Mouse (Mus musculus): ENCODE measurements around the gene Aven. TPM values are rescaled to one million over a fixed set of nuclear protein-coding genes. Genes with fewer than 3 reads are reported as not detected.

The Aven gene
- polyA plus RNA-seq, 1 experiment = 10.8 TPM

GRCm38 (mm10) chr2:112460557-112460956 lies 32.2 kb upstream of the Aven start:
- Histone ChIP-seq H3K27ac (ENCODE audit: insufficient read depth, low read length) (no peak overlapping the region), H3K4me1 (ENCODE audit: control insufficient read depth, insufficient read depth, low read length) (no peaks in the 10 kb centered on the region), H3K4me3 (ENCODE audit: insufficient read depth, low read length) (no peak overlapping the region)
- TF ChIP-seq POLR2A (IDR thresholded peaks at IDR 0.05; ENCODE audit: extremely low read depth, insufficient read depth, low read length) (no peak), CTCF (IDR thresholded peaks at IDR 0.05; ENCODE audit: extremely low read depth, insufficient read depth, low read length) (no peak)

GRCm38 (mm10) chr2:112469542-112469941 lies 23.2 kb upstream of the Aven start:
- Histone ChIP-seq H3K4me3 (ENCODE audit: insufficient read depth, low read length) (no peak overlapping the region), H3K4me1 (ENCODE audit: control insufficient read depth, insufficient read depth, low read length) (peaks cover 7% of the 10 kb centered on the region; the same call in 1 of the 2 replicates), H3K27ac (ENCODE audit: insufficient read depth, low read length) (no peak overlapping the region)
- TF ChIP-seq POLR2A (IDR thresholded peaks at IDR 0.05; ENCODE audit: extremely low read depth, insufficient read depth, low read length) (no peak), CTCF (IDR thresholded peaks at IDR 0.05; ENCODE audit: extremely low read depth, insufficient read depth, low read length) (no peak)

GRCm38 (mm10) chr2:112470961-112471381 lies 21.8 kb upstream of the Aven start:
- no peak overlapping the region for H3K4me3 ChIP-seq (ENCODE audit: insufficient read depth, low read length)
- H3K4me1 ChIP-seq (ENCODE audit: control insufficient read depth, insufficient read depth, low read length) = peaks cover 11% of the 10 kb centered on the region; the same call in 1 of the 2 replicates
- TF ChIP-seq CTCF (IDR thresholded peaks at IDR 0.05; ENCODE audit: extremely low read depth, insufficient read depth, low read length) (no peak), POLR2A (IDR thresholded peaks at IDR 0.05; ENCODE audit: extremely low read depth, insufficient read depth, low read length) (no peak)
- H3K27ac ChIP-seq (ENCODE audit: insufficient read depth, low read length) = no peak overlapping the region

- Histone ChIP-seq H3K27ac (ENCODE audit: insufficient read depth, low read length) (no peak overlapping the region), H3K4me1 (ENCODE audit: control insufficient read depth, insufficient read depth, low read length) (peaks cover 11% of the 10 kb centered on the region; the same call in 1 of the 2 replicates), H3K4me3 (ENCODE audit: insufficient read depth, low read length) (no peak overlapping the region)
- no peak for TF ChIP-seq CTCF (IDR thresholded peaks at IDR 0.05; ENCODE audit: extremely low read depth, insufficient read depth, low read length)
- TF ChIP-seq POLR2A (IDR thresholded peaks at IDR 0.05; ENCODE audit: extremely low read depth, insufficient read depth, low read length) = no peak
Measured at GRCm38 (mm10) chr2:112472076-112472475, 20.7 kb upstream of the Aven start.

GRCm38 (mm10) chr2:112474997-112475724 lies 17.6 kb upstream of the Aven start:
- peaks cover 13% of the 10 kb centered on the region for H3K4me1 ChIP-seq (ENCODE audit: control insufficient read depth, insufficient read depth, low read length)
- TF ChIP-seq POLR2A (IDR thresholded peaks at IDR 0.05; ENCODE audit: extremely low read depth, insufficient read depth, low read length) (no peak), CTCF (IDR thresholded peaks at IDR 0.05; ENCODE audit: extremely low read depth, insufficient read depth, low read length) (no peak)
- no peak overlapping the region for H3K4me3 ChIP-seq (ENCODE audit: insufficient read depth, low read length)
- H3K27ac ChIP-seq (ENCODE audit: insufficient read depth, low read length) = peak overlapping the region; percentile 84; the same call in 1 of the 2 replicates

- peaks cover 9% of the 10 kb centered on the region for H3K4me1 ChIP-seq (ENCODE audit: control insufficient read depth, insufficient read depth, low read length)
Measured at GRCm38 (mm10) chr2:112476554-112476953, 16.2 kb upstream of the Aven start.

GRCm38 (mm10) chr2:112480669-112481068 lies 12.1 kb upstream of the Aven start, which contains the start of gene Chrm5:
Gene Chrm5 (minus strand): TSS chr2:112480769.
- Histone ChIP-seq H3K27ac (ENCODE audit: insufficient read depth, low read length) (no peak within 1 kb of the TSS), H3K4me3 (ENCODE audit: insufficient read depth, low read length) (no peak within 1 kb of the TSS), H3K4me1 (ENCODE audit: control insufficient read depth, insufficient read depth, low read length) (peaks cover 5% of the 10 kb centered on the region)
- TF ChIP-seq CTCF (IDR thresholded peaks at IDR 0.05; ENCODE audit: extremely low read depth, insufficient read depth, low read length) (no peak), POLR2A (IDR thresholded peaks at IDR 0.05; ENCODE audit: extremely low read depth, insufficient read depth, low read length) (no peak)

More at GRCm38 (mm10) chr2:112476554-112476953, 16.2 kb upstream of the Aven start:
- no peak overlapping the region for H3K4me3 ChIP-seq (ENCODE audit: insufficient read depth, low read length)
- TF ChIP-seq CTCF (IDR thresholded peaks at IDR 0.05; ENCODE audit: extremely low read depth, insufficient read depth, low read length) (no peak), POLR2A (IDR thresholded peaks at IDR 0.05; ENCODE audit: extremely low read depth, insufficient read depth, low read length) (no peak)
- H3K27ac ChIP-seq (ENCODE audit: insufficient read depth, low read length) = no peak overlapping the region

GRCm38 (mm10) chr2:112481564-112481963 lies 11.2 kb upstream of the Aven start:
- TF ChIP-seq POLR2A (IDR thresholded peaks at IDR 0.05; ENCODE audit: extremely low read depth, insufficient read depth, low read length) (no peak), CTCF (IDR thresholded peaks at IDR 0.05; ENCODE audit: extremely low read depth, insufficient read depth, low read length) (peak; percentile 33; the same call in 1 of the 2 replicates)
- H3K27ac ChIP-seq (ENCODE audit: insufficient read depth, low read length) = no peak overlapping the region
- peaks cover 5% of the 10 kb centered on the region for H3K4me1 ChIP-seq (ENCODE audit: control insufficient read depth, insufficient read depth, low read length)
- H3K4me3 ChIP-seq (ENCODE audit: insufficient read depth, low read length) = no peak overlapping the region

GRCm38 (mm10) chr2:112482533-112483333 lies 10.0 kb upstream of the Aven start:
- peak overlapping the region; percentile 93 for H3K27ac ChIP-seq (ENCODE audit: insufficient read depth, low read length)
- peaks cover 5% of the 10 kb centered on the region for H3K4me1 ChIP-seq (ENCODE audit: control insufficient read depth, insufficient read depth, low read length)
- TF ChIP-seq CTCF (IDR thresholded peaks at IDR 0.05; ENCODE audit: extremely low read depth, insufficient read depth, low read length) (no peak), POLR2A (IDR thresholded peaks at IDR 0.05; ENCODE audit: extremely low read depth, insufficient read depth, low read length) (no peak)
- H3K4me3 ChIP-seq (ENCODE audit: insufficient read depth, low read length) = no peak overlapping the region
